Mouse (Mus musculus): ENCODE results near the gene Rpe. TPM values are rescaled to one million over a fixed set of nuclear protein-coding genes. Genes with fewer than 3 reads are reported as not detected.

Gene Rpe
- polyA plus RNA-seq (2015; fragmentation: Nextera tagmentation; extraction: Ambion mirVana) = 45.5 and 51.1 TPM in 2 replicates

- WGBS = under 1% methylated on average over 73 of the region's 73 CpGs
- peak within 1 kb of the TSS; percentile 88 for H3K27ac ChIP-seq
- 0 out of 2 replicates have a peak, but pooled peaks cover 3% of the 10 kb centered on the region for H3K27me3 ChIP-seq
- ATAC-seq (replicated peaks; ENCODE audit: low FRiP score) = peak; percentile 100
- H3K9ac ChIP-seq = peak within 1 kb of the TSS; percentile 84
- H3K4me2 ChIP-seq = peak within 1 kb of the TSS; percentile 65
- H3K4me1 ChIP-seq = peaks cover 15% of the 10 kb centered on the region
- no peaks in the 10 kb centered on the region for H3K9me3 ChIP-seq (replicated peaks)
- H3K36me3 ChIP-seq = no peaks in the 10 kb centered on the region
- peak within 1 kb of the TSS; percentile 90 for H3K4me3 ChIP-seq (replicated peaks)
Observed at GRCm38 (mm10) chr1:66700693-66701575, at the start of gene Rpe. Gene Rpe (plus strand): TSS chr1:66700831.

GRCm38 (mm10) chr1:66655119-66655746, 45.4 kb upstream of the Rpe start:
- no peak for ATAC-seq (replicated peaks; ENCODE audit: low FRiP score)
- Histone ChIP-seq H3K9me3 (replicated peaks) (no peaks in the 10 kb centered on the region), H3K4me3 (replicated peaks) (no peak overlapping the region)

GRCm38 (mm10) chr1:66655747-66656119, 44.9 kb upstream of the Rpe start:
- Histone ChIP-seq H3K4me3 (replicated peaks) (no peak overlapping the region), H3K4me2 (no peak overlapping the region), H3K9ac (no peak overlapping the region), H3K36me3 (no peaks in the 10 kb centered on the region), H3K27ac (no peak overlapping the region), H3K4me1 (no peaks in the 10 kb centered on the region), H3K9me3 (replicated peaks) (no peaks in the 10 kb centered on the region), H3K27me3 (no peaks in the 10 kb centered on the region)
- 0 out of 2 replicates have a peak, but pooled peaks have one; percentile 36 for ATAC-seq (replicated peaks; ENCODE audit: low FRiP score)

More at GRCm38 (mm10) chr1:66655119-66655746, 45.4 kb upstream of the Rpe start:
- Histone ChIP-seq H3K36me3 (no peaks in the 10 kb centered on the region), H3K27ac (no peak overlapping the region), H3K9ac (no peak overlapping the region), H3K27me3 (no peaks in the 10 kb centered on the region), H3K4me1 (no peaks in the 10 kb centered on the region), H3K4me2 (no peak overlapping the region)
- 69% methylated on average over 4 of the region's 4 CpGs for WGBS

GRCm38 (mm10) chr1:66671475-66671874, 29.2 kb upstream of the Rpe start:
- Histone ChIP-seq H3K27me3 (no peaks in the 10 kb centered on the region), H3K4me3 (replicated peaks) (no peak overlapping the region), H3K36me3 (no peaks in the 10 kb centered on the region), H3K4me2 (no peak overlapping the region), H3K27ac (no peak overlapping the region), H3K9me3 (replicated peaks) (no peaks in the 10 kb centered on the region), H3K9ac (no peak overlapping the region), H3K4me1 (no peaks in the 10 kb centered on the region)
- WGBS = 74% methylated on average over 7 of the region's 7 CpGs
- ATAC-seq (replicated peaks; ENCODE audit: low FRiP score) = no peak

GRCm38 (mm10) chr1:66672812-66673211, 27.8 kb upstream of the Rpe start:
- Histone ChIP-seq H3K9ac (no peak overlapping the region), H3K27me3 (no peaks in the 10 kb centered on the region), H3K4me2 (no peak overlapping the region), H3K4me3 (replicated peaks) (no peak overlapping the region), H3K36me3 (no peaks in the 10 kb centered on the region), H3K9me3 (replicated peaks) (no peaks in the 10 kb centered on the region), H3K4me1 (no peaks in the 10 kb centered on the region), H3K27ac (no peak overlapping the region)
- 86% methylated on average over 7 of the region's 7 CpGs for WGBS
- ATAC-seq (replicated peaks; ENCODE audit: low FRiP score) = no peak

- Histone ChIP-seq H3K4me1 (no peaks in the 10 kb centered on the region), H3K9me3 (replicated peaks) (no peaks in the 10 kb centered on the region), H3K27me3 (no peaks in the 10 kb centered on the region), H3K36me3 (no peaks in the 10 kb centered on the region), H3K9ac (no peak overlapping the region), H3K4me3 (replicated peaks) (no peak overlapping the region), H3K4me2 (no peak overlapping the region), H3K27ac (no peak overlapping the region)
- ATAC-seq (replicated peaks; ENCODE audit: low FRiP score) = no peak
- 84% methylated on average over 14 of the region's 14 CpGs for WGBS
Observed at GRCm38 (mm10) chr1:66677928-66678327, 22.7 kb upstream of the Rpe start.

GRCm38 (mm10) chr1:66678662-66679061, 22.0 kb upstream of the Rpe start:
- Histone ChIP-seq H3K4me2 (no peak overlapping the region), H3K27ac (no peak overlapping the region), H3K9me3 (replicated peaks) (no peaks in the 10 kb centered on the region), H3K9ac (no peak overlapping the region), H3K27me3 (no peaks in the 10 kb centered on the region), H3K4me3 (replicated peaks) (no peak overlapping the region), H3K36me3 (no peaks in the 10 kb centered on the region), H3K4me1 (no peaks in the 10 kb centered on the region)
- WGBS = 38% methylated on average over 2 of the region's 2 CpGs
- no peak for ATAC-seq (replicated peaks; ENCODE audit: low FRiP score)

GRCm38 (mm10) chr1:66682974-66683373, 17.7 kb upstream of the Rpe start:
- Histone ChIP-seq H3K4me1 (no peaks in the 10 kb centered on the region), H3K9me3 (replicated peaks) (no peaks in the 10 kb centered on the region), H3K4me2 (no peak overlapping the region), H3K9ac (no peak overlapping the region), H3K36me3 (no peaks in the 10 kb centered on the region), H3K27me3 (no peaks in the 10 kb centered on the region), H3K4me3 (replicated peaks) (no peak overlapping the region), H3K27ac (no peak overlapping the region)
- no peak for ATAC-seq (replicated peaks; ENCODE audit: low FRiP score)
- WGBS = 77% methylated on average over 5 of the region's 5 CpGs

GRCm38 (mm10) chr1:66691772-66692171, 8.9 kb upstream of the Rpe start:
- Histone ChIP-seq H3K4me3 (replicated peaks) (no peak overlapping the region), H3K9ac (no peak overlapping the region), H3K36me3 (no peaks in the 10 kb centered on the region), H3K27ac (no peak overlapping the region), H3K4me1 (no peaks in the 10 kb centered on the region), H3K4me2 (no peak overlapping the region), H3K27me3 (no peaks in the 10 kb centered on the region), H3K9me3 (replicated peaks) (no peaks in the 10 kb centered on the region)
- WGBS = 75% methylated on average over 3 of the region's 3 CpGs
- no peak for ATAC-seq (replicated peaks; ENCODE audit: low FRiP score)

GRCm38 (mm10) chr1:66692308-66692707, 8.3 kb upstream of the Rpe start:
- Histone ChIP-seq H3K4me3 (replicated peaks) (no peak overlapping the region), H3K4me1 (no peaks in the 10 kb centered on the region), H3K27ac (no peak overlapping the region), H3K9me3 (replicated peaks) (no peaks in the 10 kb centered on the region), H3K9ac (no peak overlapping the region), H3K4me2 (no peak overlapping the region), H3K27me3 (no peaks in the 10 kb centered on the region), H3K36me3 (no peaks in the 10 kb centered on the region)
- ATAC-seq (replicated peaks; ENCODE audit: low FRiP score) = no peak
- 76% methylated on average over 1 of the region's 1 CpGs for WGBS

- H3K9me3 ChIP-seq (replicated peaks) = no peaks in the 10 kb centered on the region
- WGBS = 85% methylated on average over 8 of the region's 8 CpGs
- no peak overlapping the region for H3K4me2 ChIP-seq
- H3K36me3 ChIP-seq = no peaks in the 10 kb centered on the region
- no peak overlapping the region for H3K27ac ChIP-seq
- ATAC-seq (replicated peaks; ENCODE audit: low FRiP score) = no peak
- no peaks in the 10 kb centered on the region for H3K4me1 ChIP-seq
- H3K4me3 ChIP-seq (replicated peaks) = no peak overlapping the region
- no peak overlapping the region for H3K9ac ChIP-seq
- H3K27me3 ChIP-seq = no peaks in the 10 kb centered on the region
Observed at GRCm38 (mm10) chr1:66692780-66693392, 7.7 kb upstream of the Rpe start.

GRCm38 (mm10) chr1:66694266-66694665, 6.4 kb upstream of the Rpe start:
- ATAC-seq (replicated peaks; ENCODE audit: low FRiP score) = no peak
- Histone ChIP-seq H3K4me2 (no peak overlapping the region), H3K4me1 (no peaks in the 10 kb centered on the region), H3K36me3 (no peaks in the 10 kb centered on the region), H3K27me3 (0 out of 2 replicates have a peak, but pooled peaks cover 3% of the 10 kb centered on the region), H3K9me3 (replicated peaks) (no peaks in the 10 kb centered on the region), H3K9ac (no peak overlapping the region), H3K4me3 (replicated peaks) (no peak overlapping the region), H3K27ac (no peak overlapping the region)
- WGBS = 70% methylated on average over 5 of the region's 5 CpGs
